Mouse (Mus musculus) thymus, adult 2 months (tissue): ENCODE measurements around the gene Drap1.

ENCODE experiments used
- CTCF ChIP-seq: fragments of 200-500 bp; IDR thresholded peaks from 2 replicates; pipeline ENCODE4 v1.5.1; 2012; ENCODE audit warnings: mild to moderate bottlenecking, control low read depth, low read length, moderate library complexity, borderline replicate concordance; ENCODE audit not compliant: control insufficient read depth, poor library complexity, insufficient read depth; ENCODE audit errors: extremely low read depth
- POLR2A ChIP-seq: fragments of 200-500 bp; IDR thresholded peaks from 2 replicates; pipeline ENCODE4 v1.6.1; 2012; ENCODE audit warnings: mild to moderate bottlenecking, low read length, control low read depth, moderate library complexity; ENCODE audit not compliant: control insufficient read depth, poor library complexity, insufficient read depth; ENCODE audit errors: extremely low read depth

DNA sequence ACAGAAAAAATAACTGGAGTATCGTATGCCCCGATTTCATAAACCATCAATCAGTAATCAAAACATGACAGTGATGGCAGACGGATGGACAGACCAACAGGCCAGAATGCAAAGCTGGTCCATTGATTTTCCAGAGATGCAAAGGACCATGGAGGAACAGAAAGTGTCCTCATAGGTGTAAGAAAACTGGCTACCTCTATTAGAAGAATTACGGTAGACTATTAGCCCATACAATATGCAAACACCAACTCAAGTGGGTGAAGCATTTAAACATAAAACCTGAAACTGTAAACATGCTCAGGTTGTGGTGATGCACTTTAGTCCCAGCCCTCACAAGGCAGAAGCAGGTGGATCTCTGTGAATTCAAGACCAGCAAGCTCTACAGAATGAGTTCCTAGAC lies 29.4 kb downstream of the Drap1 start:
- no peak for TF ChIP-seq CTCF
- TF ChIP-seq POLR2A, result no peak
